Mouse (Mus musculus) lung, postnatal 10 days (tissue): Measurements from ENCODE around the gene Aqp11.
A peak's percentile ranks its signal among the peaks of the same experiment; 100 is the strongest.

Experiments
- DNase-seq: peaks from one replicate; pipeline ENCODE4 v3.0.0; 2021

Gene Aqp11

GRCm38 (mm10) chr7:97737638-97738456, at the start of gene Aqp11:
Gene Aqp11, minus strand, starts transcription at chr7:97738289.
- DNase-seq, result peak; percentile 93

GRCm38 (mm10) chr7:97783523-97783922, 45.4 kb upstream of the Aqp11 start:
- no peak for DNase-seq

- DNase-seq, result no peak
These were observed 43.4 kb upstream of the Aqp11 start for GRCm38 (mm10) chr7:97781496-97781895.

DNA sequence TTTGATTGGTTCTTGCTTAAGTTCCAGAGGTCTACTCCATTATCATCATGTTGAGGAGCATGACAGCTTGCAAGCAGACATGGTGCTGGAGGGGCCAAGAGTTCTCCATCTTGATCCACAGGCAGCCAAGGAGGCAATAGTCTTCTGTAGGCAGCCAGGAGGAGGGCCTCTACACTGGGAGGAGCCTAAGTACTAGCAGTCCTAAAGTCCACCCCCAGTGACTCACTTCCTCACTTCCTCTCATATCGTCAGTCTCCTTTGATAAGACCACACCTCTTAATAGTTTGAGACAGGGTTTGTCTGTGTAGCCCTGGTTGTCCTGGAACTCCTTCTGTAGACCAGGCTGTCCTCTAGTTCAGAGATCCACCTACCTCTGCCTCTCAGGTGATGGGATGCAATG, 42.7 kb upstream of the Aqp11 start:
- DNase-seq, result no peak

- no peak for DNase-seq
These were observed 42.1 kb upstream of the Aqp11 start for GRCm38 (mm10) chr7:97780222-97780621.

DNA sequence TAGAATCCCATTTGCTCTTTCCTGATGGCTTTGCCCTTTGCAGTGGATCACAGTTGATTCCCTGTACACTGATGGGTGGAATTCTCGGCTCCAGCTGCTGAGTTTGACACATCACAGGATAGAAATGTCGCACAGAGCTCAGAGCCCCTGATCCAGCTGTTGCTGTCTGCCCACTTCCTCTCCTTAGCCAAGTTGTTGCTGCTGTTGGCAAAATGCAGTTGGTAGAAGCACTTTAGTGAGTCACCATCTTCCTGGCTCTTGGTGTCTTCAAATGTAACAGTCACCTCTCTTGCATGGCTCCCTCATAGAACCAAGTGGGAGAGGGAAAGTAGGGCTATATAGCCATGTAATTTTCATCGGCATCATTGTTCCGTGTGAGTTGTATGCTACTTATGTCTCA, 39.1 kb upstream of the Aqp11 start:
- no peak for DNase-seq

DNA sequence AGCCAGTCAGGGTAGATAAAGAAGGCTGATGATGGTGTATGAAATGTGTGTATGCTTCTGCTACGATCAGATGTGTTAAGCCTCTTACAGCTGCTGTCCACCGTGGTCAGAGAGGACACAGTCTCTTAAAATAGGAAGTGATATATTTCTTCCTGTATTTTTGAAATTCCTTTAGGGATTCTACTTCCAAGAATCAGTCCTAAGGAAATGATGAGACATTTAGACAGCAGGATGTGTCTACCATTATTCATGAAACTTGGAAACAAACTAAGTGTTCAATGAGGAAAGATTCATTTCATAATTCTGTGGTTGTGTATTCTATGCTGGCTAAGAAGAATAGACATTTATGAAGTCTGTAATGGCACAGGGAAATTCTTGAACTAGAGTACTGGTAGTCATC, 37.8 kb upstream of the Aqp11 start:
- no peak for DNase-seq

- no peak for DNase-seq
These were observed 37.3 kb upstream of the Aqp11 start for GRCm38 (mm10) chr7:97775380-97775779.

DNA sequence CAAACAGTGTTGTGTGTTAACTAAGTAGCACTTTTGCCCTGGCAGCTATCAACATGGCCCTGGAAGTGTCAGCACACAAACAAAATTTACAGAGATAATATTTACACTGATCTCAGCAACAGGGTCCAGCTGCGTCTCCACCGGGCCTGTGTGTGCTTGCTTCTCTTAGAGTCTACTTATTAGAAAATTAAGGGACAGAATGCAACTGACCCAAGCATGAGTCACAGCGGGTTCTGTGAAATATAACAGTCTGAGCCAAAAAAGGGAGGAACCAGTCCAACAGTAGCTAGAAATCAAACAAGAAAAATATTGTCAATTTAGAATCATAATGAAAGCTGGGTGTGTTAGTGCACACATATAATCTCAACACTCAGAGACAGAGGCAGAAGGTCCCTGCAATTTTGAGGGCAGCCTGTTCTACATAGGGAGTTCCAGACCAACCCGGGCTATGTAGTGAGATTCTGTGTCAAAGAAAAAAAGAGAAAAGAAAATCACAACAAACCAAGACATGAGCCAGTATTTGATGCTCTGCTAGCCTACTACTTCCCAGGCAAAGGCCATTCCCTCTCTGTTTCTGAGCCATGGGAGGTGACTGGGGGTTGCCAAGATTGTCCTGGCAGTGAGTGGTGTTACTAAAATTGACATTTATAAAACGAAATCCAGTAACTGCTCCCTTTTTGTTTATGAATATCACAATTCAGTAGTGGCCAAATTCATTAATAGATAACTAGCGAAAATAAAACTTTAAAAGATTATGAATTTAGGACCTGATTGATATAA, 32.9 kb upstream of the Aqp11 start:
- DNase-seq, result no peak

DNA sequence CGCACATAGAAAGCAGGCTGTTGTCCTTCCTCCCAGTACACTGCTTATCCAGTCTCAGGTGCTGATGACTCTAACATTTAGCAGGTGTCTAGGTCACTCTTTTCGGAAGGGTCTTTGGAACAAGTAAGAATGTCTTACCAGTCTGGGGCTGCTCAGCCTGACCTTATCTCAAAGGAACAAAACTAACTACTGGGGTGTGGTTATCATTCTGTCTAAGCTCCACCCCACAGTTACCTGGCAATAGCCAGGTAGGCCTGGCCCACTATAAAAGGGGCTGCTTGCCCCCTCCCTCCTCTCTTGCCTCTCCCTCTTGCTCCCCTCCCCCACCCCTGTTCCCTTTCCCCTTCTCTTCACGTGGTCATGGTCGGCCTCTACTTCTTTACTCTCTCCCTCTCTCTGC, 30.9 kb upstream of the Aqp11 start:
- no peak for DNase-seq

DNA sequence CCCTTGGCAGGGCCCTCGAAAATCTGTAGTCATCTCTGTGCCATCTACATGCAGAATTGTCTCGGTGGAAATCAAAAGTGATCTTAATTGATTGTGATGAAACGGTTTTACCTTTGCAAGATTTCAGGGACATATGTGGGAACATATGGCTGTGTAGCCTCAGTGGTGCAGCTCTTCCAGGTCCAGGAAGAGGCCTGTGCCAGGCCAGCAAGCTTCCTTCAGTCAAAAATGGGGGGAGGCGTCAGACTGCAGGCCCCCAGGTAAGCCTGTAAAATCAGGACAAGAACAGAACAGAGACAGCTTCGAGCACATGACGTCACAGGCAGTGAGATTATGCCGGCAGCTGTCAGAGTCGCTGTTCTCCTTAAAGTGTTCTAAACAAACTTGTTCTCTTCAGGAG, 29.8 kb upstream of the Aqp11 start:
- DNase-seq, result no peak

- DNase-seq, result no peak
These were observed 28.5 kb upstream of the Aqp11 start for GRCm38 (mm10) chr7:97766406-97767166.

GRCm38 (mm10) chr7:97765963-97766347, 27.9 kb upstream of the Aqp11 start:
- no peak for DNase-seq

GRCm38 (mm10) chr7:97765181-97765962, 27.3 kb upstream of the Aqp11 start:
- no peak for DNase-seq

GRCm38 (mm10) chr7:97764591-97764990, 26.5 kb upstream of the Aqp11 start:
- no peak for DNase-seq

GRCm38 (mm10) chr7:97756967-97757881, 19.1 kb upstream of the Aqp11 start:
- no peak for DNase-seq

DNA sequence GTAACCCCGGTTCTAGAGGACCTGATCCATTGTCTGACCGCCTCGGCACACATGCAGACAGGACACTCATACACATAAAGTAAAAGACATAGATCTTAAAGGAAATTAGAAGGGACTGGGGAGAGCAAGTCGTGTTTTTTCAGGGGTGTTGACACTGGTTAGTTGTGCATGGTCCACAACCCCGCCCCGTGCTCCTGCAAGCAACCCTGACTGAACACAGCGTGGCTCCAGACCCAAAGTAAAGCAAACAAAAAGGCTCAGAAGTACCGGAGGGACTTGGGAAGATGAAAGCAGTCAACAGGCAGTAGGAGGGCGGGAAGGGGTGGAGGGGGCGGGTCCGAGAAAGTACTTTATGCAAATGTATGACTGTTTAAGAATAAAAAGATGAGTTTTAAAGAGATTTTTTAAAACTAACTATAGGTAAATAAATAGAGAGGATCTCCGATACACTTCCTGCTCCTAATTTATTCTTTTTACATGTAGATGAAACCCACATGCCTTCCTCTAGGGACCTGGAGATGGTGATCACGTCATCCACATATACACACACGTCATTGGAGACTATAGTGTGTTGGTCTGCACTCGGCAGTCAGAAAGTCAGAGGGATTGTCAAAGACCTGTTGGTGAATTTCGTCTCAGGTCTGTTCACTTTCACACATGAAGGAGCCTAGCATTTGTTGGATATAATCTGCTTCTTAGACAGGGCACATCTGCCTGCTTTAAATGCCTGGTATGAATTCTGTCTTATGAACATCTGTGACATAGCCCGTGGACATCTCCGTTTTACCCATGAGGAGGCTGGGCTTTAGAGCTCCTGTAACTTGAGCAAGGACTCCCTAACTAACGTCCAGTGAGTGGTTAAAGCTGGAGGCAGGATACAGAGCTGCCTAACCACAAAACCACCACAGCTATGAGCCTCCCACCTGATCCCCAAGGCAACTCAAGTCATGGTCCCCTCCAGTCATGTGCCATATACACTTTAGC, 11.4 kb upstream of the Aqp11 start:
- peak; percentile 56 for DNase-seq

DNA sequence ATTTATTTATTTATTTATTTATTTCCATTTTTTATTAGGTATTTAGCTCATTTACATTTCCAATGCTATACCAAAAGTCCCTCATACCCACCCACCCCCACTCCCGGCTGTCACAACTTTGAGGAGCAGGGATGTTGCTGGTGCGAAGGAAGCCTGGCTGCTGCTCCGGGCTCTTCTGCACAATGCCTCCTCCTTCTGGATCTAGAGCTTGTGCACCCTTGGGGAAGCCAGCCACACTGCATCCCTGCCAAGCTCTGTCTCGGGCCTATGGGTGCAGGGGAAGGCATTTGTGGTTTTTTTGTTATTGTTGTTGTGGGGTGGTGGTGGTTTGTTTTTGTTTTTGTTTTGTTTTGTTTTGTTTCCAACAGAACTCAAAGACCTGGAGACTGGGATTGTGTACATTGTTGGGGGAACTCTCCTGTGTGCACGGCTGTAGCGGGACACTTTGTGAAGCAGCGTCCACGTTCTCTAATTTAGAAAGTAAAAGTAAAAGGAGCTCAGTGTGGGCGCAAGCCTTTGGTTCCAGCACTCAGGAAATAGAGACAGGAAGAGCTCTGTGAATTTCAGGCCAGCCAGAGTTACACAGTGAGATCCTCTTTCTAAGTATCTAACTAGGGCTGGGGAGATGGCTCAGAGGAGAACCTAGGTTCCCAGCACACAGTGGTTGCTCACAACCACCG, 10.6 kb upstream of the Aqp11 start:
- peak; percentile 50 for DNase-seq

GRCm38 (mm10) chr7:97747787-97748497, 9.9 kb upstream of the Aqp11 start:
- peak; percentile 92 for DNase-seq
